Mouse (Mus musculus): Measurements from ENCODE around the gene Gsg1l. TPM values are rescaled to one million over a fixed set of nuclear protein-coding genes. Genes with fewer than 3 reads are reported as not detected.

The Gsg1l gene
- total RNA-seq, 2 experiments from 2014 or later: 14.3 to 14.4 TPM

GRCm38 (mm10) chr7:125948973-125949372, 133.2 kb downstream of the Gsg1l start:
- no peak for DNase-seq (ENCODE audit: extremely low spot score in 1 of 2, low spot score in 1 of 2)

GRCm38 (mm10) chr7:125945915-125946314, 136.3 kb downstream of the Gsg1l start:
- no peak for DNase-seq (ENCODE audit: extremely low spot score in 1 of 2, low spot score in 1 of 2)

GRCm38 (mm10) chr7:125944631-125945030, 137.6 kb downstream of the Gsg1l start:
- no peak for DNase-seq (ENCODE audit: extremely low spot score in 1 of 2, low spot score in 1 of 2)

- no peak for DNase-seq (ENCODE audit: extremely low spot score in 1 of 2, low spot score in 1 of 2)
These were observed 138.7 kb downstream of the Gsg1l start for GRCm38 (mm10) chr7:125943511-125943910.

DNA sequence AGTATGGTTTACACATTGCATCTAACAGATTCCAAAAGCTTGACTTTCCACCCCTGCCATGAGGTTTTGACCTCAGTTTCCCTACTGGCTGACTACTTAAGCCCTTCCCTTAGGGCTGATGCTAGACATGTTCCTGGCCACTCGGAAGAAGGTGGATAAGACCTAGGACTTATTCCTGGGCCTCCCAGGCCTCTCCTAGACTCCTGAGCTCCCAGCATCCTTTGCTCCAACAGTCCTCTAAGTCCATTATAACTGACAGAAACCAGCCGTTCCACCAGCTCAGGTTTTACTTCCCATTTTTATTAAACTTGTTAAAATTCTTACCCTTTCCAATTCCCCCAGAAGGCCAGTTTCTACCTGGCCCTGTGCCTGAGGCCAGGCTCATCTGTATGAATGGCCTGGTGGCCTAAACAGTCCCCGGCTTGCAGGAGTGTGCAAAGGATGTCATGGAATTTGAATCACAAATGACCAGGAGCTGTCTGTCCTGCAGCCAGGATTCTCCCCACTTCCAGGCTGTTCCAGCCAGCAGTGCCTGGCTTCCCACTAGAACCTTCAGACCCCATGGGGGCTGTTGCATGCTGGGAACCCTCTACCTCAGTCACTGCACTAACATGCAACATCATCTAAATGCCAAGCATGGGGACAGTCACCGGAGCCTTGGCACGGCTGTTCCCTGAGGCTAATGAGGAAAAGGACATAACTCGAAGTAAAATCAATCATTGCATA, 139.7 kb downstream of the Gsg1l start:
- no peak for DNase-seq (ENCODE audit: extremely low spot score in 1 of 2, low spot score in 1 of 2)

DNA sequence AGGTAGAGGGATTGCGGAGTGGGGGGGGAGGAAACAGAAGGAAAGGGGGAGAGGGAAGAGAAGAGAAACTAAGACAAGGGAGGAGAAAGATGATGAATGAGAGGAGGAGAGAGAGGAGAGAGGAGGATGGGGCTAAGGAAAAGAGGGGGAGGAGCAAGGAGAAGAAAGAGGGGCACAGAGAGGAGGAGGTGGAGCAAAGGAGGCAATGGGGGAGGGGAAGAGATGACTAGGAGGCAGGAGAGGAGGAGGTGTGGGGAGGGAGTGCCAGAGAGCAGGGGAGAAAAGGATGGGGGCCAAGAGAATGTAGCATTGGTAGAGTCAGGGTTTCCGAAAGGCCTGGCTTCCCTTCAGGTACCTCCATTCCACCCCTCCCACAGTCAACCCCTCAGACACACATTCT, 147.9 kb downstream of the Gsg1l start:
- DNase-seq (ENCODE audit: extremely low spot score in 1 of 2, low spot score in 1 of 2): no peak

- DNase-seq (ENCODE audit: extremely low spot score in 1 of 2, low spot score in 1 of 2): no peak
These were observed 148.6 kb downstream of the Gsg1l start for GRCm38 (mm10) chr7:125933356-125934244.

DNA sequence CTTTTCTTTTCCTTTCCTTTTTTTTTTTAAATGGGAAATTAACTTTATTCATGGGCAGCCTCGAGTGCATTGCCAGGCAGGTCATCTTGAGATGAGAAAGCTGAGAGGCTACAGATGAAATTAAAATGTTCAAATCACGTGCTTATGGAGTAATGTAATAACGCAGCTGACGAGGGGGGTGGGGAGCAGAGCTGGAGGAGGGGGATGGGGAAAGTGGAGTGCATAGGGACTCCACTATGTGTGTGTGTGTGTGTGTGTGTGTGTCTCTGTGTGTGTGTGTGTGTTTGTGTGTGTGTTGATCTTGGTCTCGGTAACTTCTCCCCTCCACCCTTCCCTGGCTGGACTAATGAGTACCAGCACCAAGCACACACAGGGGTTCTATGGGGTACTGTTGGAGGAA, 150.6 kb downstream of the Gsg1l start:
- no peak for DNase-seq (ENCODE audit: extremely low spot score in 1 of 2, low spot score in 1 of 2)

GRCm38 (mm10) chr7:125924044-125924443, 158.2 kb downstream of the Gsg1l start:
- DNase-seq (ENCODE audit: extremely low spot score in 1 of 2, low spot score in 1 of 2): no peak

DNA sequence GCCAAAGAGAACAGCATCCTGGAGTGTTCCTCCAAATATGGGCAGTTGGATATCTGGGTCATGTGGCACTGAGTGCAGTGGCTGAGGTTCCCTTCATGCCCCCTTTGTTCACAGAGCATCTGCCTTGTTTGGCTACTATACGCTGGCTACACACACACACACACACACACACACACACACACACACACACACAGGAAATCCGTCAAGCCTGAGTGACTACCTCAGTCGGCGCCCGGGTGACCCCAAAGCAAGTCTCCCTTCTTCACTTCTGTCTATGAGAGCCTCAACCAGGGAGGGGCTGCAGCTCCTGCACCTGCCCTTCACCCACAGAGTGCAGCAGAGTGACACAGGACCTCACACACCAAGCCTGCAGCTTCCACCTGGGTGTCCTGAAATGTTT, 161.4 kb downstream of the Gsg1l start:
- DNase-seq (ENCODE audit: extremely low spot score in 1 of 2, low spot score in 1 of 2): no peak

DNA sequence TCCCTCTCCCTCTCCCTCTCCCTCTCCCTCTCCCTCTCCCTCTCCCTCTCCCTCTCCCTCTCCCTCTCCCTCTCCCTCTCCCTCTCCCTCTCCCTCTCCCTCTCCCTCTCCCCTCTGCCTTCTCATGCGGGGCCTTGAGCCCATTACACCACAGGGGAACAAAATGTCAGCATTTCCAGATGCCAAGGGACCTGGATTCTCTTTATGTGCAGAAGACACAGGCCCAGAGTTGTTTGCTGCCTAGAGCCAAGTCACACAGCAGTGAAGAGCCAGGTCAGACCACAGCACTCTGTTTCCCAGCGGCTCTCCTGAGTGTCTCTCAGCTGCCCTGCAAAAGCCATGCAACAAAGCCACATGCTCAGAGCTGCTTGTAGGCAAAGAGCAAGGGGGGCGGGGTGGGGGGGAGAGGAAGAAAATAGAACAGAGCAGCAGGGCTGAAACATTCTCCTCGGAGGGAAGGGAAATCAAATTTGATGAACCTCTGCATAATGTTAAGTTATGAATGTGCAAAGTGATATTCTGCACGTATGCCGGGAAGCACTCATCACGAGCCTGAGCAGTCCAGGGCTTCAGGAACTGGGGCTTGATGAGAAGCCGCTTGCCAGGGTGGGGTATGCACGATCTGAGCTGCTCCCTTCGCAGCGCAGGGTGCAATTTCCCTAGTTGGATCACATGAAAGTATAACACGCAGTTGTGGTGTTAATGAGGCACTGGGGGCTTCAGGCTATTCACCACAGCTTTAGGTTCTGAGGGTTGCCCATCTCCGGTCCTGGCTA, 181.6 kb downstream of the Gsg1l start:
- no peak for DNase-seq (ENCODE audit: extremely low spot score in 1 of 2, low spot score in 1 of 2)

DNA sequence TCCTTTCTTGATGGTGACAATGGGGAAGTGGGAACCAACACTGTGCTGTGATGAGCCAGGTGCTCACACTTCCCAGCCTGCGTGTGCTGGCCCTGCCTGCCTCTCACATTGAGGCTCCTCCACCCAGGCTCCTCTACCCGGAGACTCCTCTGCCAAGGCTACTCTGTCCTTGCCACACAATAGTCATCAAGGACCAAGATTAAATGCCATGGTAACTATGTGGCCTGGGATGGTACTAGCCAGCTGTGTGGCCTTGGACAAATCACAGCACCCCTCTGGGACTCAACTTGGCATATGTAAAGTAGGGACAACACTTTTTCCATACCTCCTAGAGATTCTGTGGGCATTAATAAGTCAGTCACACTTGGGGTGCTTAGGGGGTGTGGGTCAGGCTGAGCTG, 182.3 kb downstream of the Gsg1l start:
- no peak for DNase-seq (ENCODE audit: extremely low spot score in 1 of 2, low spot score in 1 of 2)

DNA sequence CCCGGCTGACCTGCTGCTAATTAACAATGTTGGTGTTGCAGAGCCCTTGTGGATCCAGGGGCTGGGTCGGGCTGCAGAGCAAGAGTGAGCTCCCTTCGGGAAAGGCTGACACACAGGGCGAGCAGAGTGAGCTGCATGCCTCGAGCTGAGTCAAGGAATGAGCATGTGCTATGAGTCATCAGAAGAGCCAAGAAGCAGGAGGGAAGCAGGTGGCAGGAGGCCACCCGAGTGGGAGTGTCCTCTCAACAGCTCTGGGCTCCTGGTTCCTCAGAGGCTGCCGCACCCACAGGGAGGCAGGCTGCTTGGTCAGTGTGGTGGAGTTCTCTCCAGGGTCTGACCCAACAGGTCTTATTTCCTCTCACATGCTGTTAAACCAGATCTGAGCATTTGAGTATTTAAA, 183.2 kb downstream of the Gsg1l start:
- DNase-seq (ENCODE audit: extremely low spot score in 1 of 2, low spot score in 1 of 2): peak; percentile 7 to 31

DNA sequence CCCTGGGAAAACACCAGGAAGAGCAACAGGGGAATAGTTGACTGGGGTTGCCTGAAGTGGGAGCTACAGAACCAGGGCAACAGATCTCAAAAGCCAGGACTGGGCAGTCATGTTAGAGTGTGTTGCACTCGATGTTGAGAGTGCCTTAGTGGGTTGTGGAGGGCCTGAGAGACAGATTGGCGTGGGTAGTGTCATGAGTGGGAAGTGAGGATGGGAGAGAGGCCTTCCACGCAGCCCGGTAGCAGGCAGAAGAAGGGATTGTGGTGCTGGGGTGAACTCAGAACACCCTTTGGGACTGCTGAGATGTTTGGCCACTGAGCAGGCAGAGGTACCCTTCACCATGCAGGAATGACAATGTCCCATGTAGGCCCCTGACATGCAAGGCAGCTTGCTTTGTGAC, 185.2 kb downstream of the Gsg1l start:
- DNase-seq (ENCODE audit: extremely low spot score in 1 of 2, low spot score in 1 of 2): no peak

GRCm38 (mm10) chr7:125893621-125894020, 188.6 kb downstream of the Gsg1l start:
- no peak for DNase-seq (ENCODE audit: extremely low spot score in 1 of 2, low spot score in 1 of 2)

DNA sequence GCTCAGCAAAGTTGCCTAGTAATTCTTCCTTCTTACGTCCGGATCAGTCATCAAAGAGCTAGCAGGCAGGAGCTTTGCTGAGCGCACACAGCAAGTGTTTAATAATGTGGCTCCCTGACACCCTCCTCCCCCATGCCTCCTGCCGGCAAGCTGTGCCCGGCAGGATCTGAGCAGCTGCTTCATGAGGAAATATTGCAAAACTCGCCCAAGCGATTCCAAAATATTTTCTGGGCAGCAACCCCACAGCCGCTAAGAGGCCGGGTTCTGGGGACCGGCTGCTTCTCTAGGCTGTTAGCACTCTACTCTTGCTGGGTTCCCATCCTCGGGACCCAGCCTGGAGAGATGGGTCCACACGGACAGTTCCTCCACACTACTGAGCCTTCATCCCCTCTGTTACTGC, 193.8 kb downstream of the Gsg1l start:
- peak; percentile 48 to 53 for DNase-seq (ENCODE audit: extremely low spot score in 1 of 2, low spot score in 1 of 2)

GRCm38 (mm10) chr7:125887761-125888160, 194.4 kb downstream of the Gsg1l start:
- no peak for DNase-seq (ENCODE audit: extremely low spot score in 1 of 2, low spot score in 1 of 2)

DNA sequence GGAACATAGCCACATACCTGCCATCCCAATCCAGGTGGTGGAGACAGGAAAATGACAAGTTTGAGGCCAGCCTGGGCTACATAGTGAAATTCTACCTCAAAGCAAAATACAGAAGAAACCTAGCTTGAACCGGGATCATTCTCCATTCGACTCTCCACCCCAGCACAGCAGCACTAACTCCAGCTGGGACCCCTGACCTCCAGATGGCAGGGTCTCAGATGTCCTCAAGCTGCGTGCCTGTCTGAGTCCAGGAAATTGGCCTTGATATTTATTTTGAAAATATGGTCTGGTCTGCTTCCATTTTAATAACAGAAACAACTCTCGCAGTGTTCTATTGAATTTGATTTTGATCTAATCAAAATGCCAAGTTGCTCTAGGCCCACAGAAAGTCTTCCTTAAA, 195.1 kb downstream of the Gsg1l start:
- DNase-seq (ENCODE audit: extremely low spot score in 1 of 2, low spot score in 1 of 2): no peak

DNA sequence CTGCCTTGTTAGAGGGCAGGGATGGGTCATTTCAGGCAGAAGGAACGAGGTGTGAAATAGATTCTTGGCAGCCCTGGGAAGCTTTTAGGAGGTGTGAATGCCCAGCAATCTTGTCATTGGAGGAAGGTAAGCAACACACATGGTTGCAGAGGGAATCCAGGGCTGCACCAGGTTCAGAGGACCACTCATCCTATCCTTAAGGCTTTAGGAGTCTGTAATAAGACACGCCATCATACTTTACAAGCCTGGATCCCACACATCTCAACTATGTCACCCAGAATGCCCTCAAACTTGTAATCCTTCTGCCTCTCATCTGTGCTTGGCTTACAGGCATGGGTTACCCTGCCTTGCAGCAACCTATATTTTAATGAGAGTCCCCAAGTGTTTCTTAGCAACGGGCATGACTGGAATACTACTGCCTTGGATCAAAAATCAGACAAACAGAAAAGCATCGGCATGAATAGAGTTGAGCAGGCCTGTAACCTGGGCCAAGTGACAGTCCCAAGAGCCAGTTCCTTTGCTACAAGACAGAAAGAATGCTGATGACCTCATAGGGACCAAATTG, 196.0 kb downstream of the Gsg1l start:
- DNase-seq (ENCODE audit: extremely low spot score in 1 of 2, low spot score in 1 of 2): no peak

GRCm38 (mm10) chr7:125883232-125883631, 199.0 kb downstream of the Gsg1l start:
- no peak for DNase-seq (ENCODE audit: extremely low spot score in 1 of 2, low spot score in 1 of 2)

GRCm38 (mm10) chr7:125878040-125878439, 204.2 kb downstream of the Gsg1l start:
- DNase-seq (ENCODE audit: extremely low spot score in 1 of 2, low spot score in 1 of 2): no peak
